Mouse (Mus musculus) T-helper 1 cell (primary cell): ENCODE data around the gene H2afy.

Experiments
- in situ Hi-C: fragments of 300-600 bp; cut with MboI, MseI; formaldehyde crosslinking; loops from one replicate; pipeline ENCODE4 v1.15.1; 2025; ENCODE audit warnings: high pct_unique_total_duplicates

H2afy gene

GRCm38 (mm10) chr13:56145523-56145922, 9.4 kb upstream of the H2afy start:
- in situ Hi-C loops: no loop called here

- in situ Hi-C loops: no loop called here
Measured at GRCm38 (mm10) chr13:56144021-56144420, 7.9 kb upstream of the H2afy start.

GRCm38 (mm10) chr13:56143151-56143513, 7.0 kb upstream of the H2afy start:
- in situ Hi-C loops: no loop called here

GRCm38 (mm10) chr13:56142382-56143150, 6.4 kb upstream of the H2afy start:
- in situ Hi-C loops: no loop called here

GRCm38 (mm10) chr13:56139167-56139751, 3.1 kb upstream of the H2afy start:
- in situ Hi-C loops: no loop called here

- in situ Hi-C loops: no loop called here
Measured at GRCm38 (mm10) chr13:56135231-56136052, 719 bp downstream of the H2afy start.

GRCm38 (mm10) chr13:56134631-56135181, 1.5 kb downstream of the H2afy start:
- in situ Hi-C loops: no loop called here

GRCm38 (mm10) chr13:56134031-56134430, 2.1 kb downstream of the H2afy start:
- in situ Hi-C loops: no loop called here

GRCm38 (mm10) chr13:56132941-56133340, 3.2 kb downstream of the H2afy start:
- in situ Hi-C loops: no loop called here

- in situ Hi-C loops: no loop called here
Measured at GRCm38 (mm10) chr13:56132326-56132936, 3.7 kb downstream of the H2afy start.

GRCm38 (mm10) chr13:56130544-56130943, 5.6 kb downstream of the H2afy start:
- in situ Hi-C loops: no loop called here

- in situ Hi-C loops: no loop called here
Measured at GRCm38 (mm10) chr13:56129578-56129977, 6.6 kb downstream of the H2afy start.

- in situ Hi-C loops: no loop called here
Measured at GRCm38 (mm10) chr13:56129014-56129413, 7.1 kb downstream of the H2afy start.

- in situ Hi-C loops: no loop called here
Measured at GRCm38 (mm10) chr13:56125632-56126031, 10.5 kb downstream of the H2afy start.

- in situ Hi-C loops: no loop called here
Measured at GRCm38 (mm10) chr13:56123075-56123474, 13.1 kb downstream of the H2afy start.

GRCm38 (mm10) chr13:56117991-56118765, 18.0 kb downstream of the H2afy start:
- in situ Hi-C loops: no loop called here

- in situ Hi-C loops: no loop called here
Measured at GRCm38 (mm10) chr13:56115906-56116305, 20.3 kb downstream of the H2afy start.

GRCm38 (mm10) chr13:56115386-56115785, 20.8 kb downstream of the H2afy start:
- in situ Hi-C loops: no loop called here

- in situ Hi-C loops: no loop called here
Measured at GRCm38 (mm10) chr13:56113431-56114248, 22.5 kb downstream of the H2afy start.

- in situ Hi-C loops: no loop called here
Measured at GRCm38 (mm10) chr13:56112980-56113379, 23.2 kb downstream of the H2afy start.
